Mouse (Mus musculus) heart, postnatal 4 days (tissue): ENCODE measurements around the gene Serpina3k. TPM values are rescaled to one million over a fixed set of nuclear protein-coding genes. Genes with fewer than 3 reads are reported as not detected.
"Not testable (repeated sequence)": the region's sequence is repeated elsewhere in the genome, so short reads cannot be mapped to it uniquely, and the experiment has no call there.

ENCODE experiments used
- DNase-seq: peaks from one replicate; pipeline ENCODE4 v3.0.0; 2021
- total RNA-seq, 2 experiments: library from RNA; stranded (reverse); gene quantifications; 2 replicates each; pipeline ENCODE4 v1.2.3; 2021

Serpina3k gene
- total RNA-seq = under 1 TPM in 1 of 2 experiments, not detected in 1; 0.12 TPM

DNA sequence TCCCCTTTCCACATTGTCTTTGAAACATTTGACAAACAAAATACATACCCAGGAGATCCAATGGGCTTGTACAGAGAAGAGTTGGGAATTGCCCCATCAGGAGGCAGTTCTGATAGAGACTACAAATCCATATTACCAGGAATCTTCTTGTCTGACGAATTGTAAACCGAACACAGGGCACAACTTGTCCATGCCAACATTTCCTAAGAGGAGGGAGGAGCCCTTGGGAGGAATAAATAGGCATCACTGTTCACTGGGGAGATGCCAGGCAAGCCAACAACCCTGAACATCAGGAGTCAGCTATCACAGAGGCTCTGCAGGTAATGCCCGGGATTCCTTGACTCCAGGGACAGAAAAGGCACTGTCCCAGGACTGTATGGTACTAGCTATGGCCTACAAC lies at the start of gene Serpina3k, which contains the start of gene Serpina3m:
Gene Serpina3k (plus strand): TSS at position 261 of the 400 bp plus-strand sequence.
Gene Serpina3m (plus strand): TSS at position 261 of the 400 bp plus-strand sequence.
- DNase-seq = not testable (repeated sequence)

DNA sequence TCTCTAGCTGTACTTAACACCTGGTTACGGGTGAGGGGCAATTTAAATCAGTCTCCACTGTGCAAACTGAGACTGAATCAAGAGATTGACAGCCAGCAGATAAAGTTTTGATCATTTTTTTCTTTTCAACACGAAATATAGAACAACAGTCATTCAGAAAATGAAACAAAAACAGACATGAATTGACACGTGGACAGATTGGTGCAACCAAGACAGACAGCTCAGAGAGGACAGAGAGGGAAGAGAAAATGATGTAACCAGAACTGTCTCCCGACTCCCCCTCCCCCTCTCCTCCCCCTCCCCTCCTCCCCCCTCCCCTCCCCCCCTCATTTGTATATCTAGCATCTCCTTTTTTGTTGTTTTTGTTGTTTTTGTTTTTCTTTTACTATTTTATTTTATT lies 48.4 kb upstream of the Serpina3k start:
- DNase-seq = no peak

GRCm38 (mm10) chr12:104293963-104294362 lies 44.3 kb upstream of the Serpina3k start:
- DNase-seq = no peak

GRCm38 (mm10) chr12:104298049-104298448 lies 40.2 kb upstream of the Serpina3k start:
- DNase-seq = no peak

- no peak for DNase-seq
Observed at GRCm38 (mm10) chr12:104305991-104306390, 32.3 kb upstream of the Serpina3k start.

DNA sequence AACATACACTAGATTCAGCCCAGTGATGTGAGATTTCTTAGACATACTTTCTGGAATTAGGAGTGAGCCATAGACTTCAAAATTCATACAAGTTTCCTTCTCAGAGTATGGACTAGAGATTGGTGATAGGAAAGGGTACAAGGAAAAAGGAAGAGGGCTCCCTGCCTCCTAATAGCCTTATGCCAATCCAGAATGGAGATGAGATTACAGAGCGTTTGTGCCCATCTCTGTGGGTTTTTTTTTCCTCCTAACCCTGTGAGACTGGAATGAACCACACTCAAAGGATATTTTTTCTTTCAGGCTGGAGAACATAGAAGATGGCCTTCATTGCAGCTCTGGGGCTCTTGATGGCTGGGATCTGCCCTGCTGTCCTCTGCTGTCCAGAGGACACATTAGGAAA lies 24.0 kb upstream of the Serpina3k start, which contains the start of gene Serpina3j:
Gene Serpina3j (plus strand): TSS at position 301 of the 400 bp plus-strand sequence.
- no peak for DNase-seq

DNA sequence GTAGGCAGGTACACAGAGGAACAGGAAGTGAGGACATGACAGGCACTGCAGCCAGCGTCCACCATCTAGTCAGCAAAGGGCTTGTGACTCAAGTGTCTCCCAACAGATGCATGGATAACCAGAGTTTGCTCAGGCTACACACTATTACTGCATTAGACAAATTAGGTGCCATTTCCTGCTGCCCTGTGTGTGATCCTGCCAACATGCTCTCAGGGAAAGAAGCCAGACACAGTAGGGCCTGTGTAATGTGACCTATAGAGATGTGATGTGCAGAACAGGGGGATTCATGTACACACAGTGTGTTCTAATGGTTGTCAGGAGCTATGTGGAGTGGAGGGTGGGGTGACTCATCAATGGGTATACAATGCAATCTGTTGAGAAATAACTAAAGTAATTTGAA lies 15.8 kb upstream of the Serpina3k start:
- no peak for DNase-seq

GRCm38 (mm10) chr12:104331701-104332100 lies 6.6 kb upstream of the Serpina3k start:
- no peak for DNase-seq

DNA sequence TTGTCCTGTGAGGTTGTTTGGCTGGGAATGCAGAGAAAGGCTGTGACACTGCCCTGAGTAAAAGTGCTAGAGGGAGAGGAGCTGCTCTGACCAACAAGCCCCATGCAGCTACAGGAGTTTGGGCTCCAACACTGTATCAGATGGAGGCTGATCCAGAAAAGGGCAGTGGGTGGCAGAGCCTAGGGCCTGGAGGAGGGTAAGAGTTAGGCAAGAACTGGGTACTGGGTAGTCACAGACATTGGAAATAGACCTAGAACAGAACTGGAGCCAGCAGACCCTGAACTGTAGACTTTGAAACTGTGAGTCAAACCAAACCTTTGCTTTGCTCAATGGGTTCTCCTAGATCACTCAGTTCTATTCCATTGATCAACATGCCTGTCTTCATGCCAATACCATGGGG lies 1.4 kb upstream of the Serpina3k start:
- DNase-seq = not testable (repeated sequence)

GRCm38 (mm10) chr12:104338705-104339104 lies 419 bp downstream of the Serpina3k start:
- DNase-seq = no peak

DNA sequence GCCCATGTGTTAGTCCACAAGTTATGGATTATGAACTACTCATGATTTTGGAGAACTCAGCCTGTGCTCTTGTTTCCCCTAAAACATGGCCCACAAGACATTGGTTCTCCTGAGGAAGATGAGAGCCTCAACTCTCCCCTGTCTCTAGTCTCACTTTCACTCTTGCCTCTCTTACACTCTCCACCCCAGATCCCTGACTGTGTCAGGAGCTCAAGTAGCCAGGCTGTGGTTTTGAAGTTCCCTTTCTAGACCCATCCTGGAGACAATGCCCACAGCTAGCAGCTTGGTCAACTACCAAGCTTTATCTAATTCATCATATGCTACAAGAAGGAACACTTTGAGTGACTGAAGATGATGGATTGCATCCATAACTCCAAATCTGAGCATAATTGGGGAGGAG lies 4.2 kb downstream of the Serpina3k start:
- not testable (repeated sequence) for DNase-seq

GRCm38 (mm10) chr12:104345181-104345580 lies 6.9 kb downstream of the Serpina3k start:
- DNase-seq = no peak

DNA sequence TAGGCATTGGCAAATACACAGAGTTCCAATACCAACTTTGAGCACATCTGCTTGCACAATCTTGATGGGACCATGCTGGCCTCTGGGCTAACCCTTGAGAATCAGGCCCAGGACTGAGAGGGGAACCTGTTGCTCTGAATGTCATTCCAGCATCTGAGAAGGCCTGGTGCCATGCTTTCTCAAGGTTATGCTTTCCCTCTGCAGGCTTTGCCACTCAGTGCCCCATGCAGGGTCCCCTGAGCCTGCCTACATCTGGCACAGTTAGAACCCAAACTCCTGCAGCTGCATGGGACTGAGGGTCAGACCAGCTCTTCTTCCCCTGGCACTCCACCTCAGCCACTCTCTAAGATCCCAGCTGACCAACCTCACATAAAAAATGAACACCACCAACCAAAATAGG lies 7.4 kb downstream of the Serpina3k start:
- no peak for DNase-seq

DNA sequence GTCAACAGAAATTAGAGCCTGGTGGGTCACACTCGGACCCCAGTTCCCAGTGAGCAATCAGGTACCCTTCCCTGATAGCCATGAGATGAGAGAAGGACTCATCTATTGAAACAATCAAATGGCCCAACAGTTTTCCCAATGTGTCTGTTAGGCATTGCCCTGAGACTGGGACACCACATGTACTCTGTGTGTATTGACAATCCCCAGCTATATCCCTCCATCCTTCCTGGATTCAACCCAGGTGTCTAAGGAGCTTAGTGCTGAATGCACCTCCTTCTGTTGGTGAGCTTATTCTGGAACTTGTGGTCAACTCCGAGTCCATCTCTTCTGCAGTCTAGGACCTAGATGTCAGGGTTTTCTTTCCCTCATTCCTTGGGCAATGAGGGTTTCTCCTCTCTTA lies 8.8 kb downstream of the Serpina3k start:
- no peak for DNase-seq

DNA sequence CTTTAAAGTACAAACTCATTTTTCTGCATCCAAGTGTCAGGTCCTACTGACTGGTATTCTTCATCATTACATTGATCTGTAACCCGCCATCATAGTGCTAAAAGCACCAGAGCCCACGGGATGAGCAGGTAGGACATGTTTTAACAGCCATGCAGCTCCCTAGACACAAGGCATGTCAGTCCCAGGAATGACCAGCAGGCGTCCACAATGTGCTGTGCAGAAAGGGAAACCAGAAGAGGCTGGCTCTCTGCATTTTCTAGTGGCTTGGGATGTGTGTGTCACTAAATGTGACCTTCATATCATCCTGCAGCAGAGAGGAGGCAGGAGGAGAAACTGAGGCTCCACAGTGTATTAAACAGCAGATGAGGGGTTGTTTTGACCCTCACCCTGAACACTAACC lies 13.5 kb downstream of the Serpina3k start:
- DNase-seq = peak; percentile 54

- no peak for DNase-seq
Observed at GRCm38 (mm10) chr12:104356006-104356405, 17.7 kb downstream of the Serpina3k start.

DNA sequence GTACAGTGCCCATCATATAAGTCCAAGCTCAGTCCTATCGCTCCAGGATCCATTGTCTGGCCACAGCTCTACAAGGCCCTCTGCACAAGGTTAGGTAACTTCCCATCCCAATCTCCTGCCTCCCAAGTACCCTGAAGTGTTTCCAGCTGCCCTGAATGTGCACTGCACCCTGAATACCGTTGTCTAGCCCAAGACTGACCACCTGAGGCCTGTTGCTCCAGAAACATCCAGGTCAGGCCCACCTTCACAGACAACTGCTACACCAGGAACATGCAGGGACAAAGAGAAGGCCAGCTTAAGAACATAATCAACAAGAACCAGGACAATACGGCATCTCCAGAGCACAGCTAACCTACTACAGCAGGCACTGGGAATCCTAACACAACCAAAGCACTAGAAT lies 31.7 kb downstream of the Serpina3k start:
- no peak for DNase-seq

- not testable (repeated sequence) for DNase-seq
Observed at GRCm38 (mm10) chr12:104377179-104377578, 38.9 kb downstream of the Serpina3k start.

- not testable (repeated sequence) for DNase-seq
Observed at GRCm38 (mm10) chr12:104378351-104378750, 40.1 kb downstream of the Serpina3k start.

DNA sequence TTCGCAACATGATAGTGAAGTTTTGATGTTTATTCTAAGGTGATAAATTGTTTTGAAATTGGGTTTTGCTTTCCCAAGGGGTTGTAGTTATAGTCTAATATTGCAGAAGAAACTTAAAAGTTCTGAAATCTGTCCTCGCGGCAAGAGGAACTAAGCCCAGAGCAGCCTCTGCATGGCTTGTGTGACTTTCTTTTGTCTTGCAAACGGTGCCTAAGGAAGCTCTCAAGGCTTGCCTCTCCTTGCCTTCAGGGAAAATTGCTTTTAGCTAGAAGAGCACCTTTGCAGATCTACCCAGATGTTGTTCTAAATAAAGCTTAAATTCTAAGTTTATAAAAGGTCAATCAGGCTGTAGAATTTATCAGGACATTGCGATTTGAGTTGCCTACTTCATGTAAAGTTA lies 40.5 kb downstream of the Serpina3k start:
- DNase-seq = not testable (repeated sequence)

GRCm38 (mm10) chr12:104379856-104380255 lies 41.6 kb downstream of the Serpina3k start:
- no peak for DNase-seq

DNA sequence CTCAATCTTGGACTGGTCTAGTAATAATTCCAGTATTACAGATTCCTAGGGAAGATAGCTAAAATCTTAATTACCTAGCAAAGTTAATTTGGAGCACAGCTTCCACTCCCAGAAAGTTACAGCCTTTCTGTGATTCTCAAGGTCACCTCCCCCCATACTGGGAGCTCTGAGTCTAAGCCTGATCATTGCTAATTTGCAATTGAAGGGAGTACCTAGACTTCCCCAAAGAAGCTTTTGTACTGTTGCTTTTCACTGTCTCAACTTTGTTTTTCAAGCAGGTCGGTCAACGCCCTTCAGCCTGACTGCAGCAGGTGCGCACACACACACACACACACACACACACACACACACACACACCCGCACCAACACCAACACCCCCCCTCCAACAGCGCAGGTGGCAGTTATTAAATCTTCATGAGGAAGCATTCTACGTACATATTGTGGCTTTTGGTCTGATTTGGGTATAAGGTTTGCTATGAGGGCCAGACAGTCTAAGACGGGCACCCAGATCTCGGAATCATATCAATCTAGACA lies 42.9 kb downstream of the Serpina3k start:
- DNase-seq = not testable (repeated sequence)

DNA sequence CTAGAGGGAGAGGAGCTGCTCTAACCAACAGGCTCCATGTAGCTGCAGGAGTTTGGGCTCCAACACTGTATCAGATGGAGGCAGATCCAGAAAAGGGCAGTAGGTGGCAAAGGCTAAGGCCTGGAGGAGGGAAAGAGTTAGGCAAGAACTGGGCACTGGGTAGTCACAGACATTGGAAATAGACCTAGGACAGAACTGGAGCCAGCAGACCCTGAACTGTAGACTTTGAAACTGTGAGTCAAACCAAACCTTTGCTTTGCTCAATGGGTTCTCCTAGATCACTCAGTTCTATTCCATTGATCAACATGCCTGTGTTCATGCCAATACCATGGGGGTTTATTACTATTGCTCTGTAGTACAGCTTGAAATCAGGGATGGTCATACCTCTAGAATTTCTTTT lies 47.7 kb downstream of the Serpina3k start:
- not testable (repeated sequence) for DNase-seq

DNA sequence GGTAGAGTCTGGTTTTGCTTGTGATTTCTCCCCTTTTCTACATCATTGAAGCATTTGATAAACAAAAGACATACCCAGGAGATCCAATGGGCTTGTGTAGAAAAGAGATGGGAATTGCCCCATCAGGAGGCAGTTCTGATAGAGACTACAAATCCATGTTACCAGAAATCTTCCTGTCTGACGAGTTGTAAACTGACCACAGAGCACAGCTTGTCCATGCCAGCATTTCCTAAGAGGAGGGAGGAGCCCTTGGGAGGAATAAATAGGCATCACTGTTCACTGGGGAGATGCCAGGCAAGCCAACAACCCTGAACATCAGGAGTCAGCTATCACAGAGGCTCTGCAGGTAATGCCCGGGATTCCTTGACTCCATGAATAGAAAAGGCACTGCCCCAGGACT lies 48.6 kb downstream of the Serpina3k start:
- not testable (repeated sequence) for DNase-seq

DNA sequence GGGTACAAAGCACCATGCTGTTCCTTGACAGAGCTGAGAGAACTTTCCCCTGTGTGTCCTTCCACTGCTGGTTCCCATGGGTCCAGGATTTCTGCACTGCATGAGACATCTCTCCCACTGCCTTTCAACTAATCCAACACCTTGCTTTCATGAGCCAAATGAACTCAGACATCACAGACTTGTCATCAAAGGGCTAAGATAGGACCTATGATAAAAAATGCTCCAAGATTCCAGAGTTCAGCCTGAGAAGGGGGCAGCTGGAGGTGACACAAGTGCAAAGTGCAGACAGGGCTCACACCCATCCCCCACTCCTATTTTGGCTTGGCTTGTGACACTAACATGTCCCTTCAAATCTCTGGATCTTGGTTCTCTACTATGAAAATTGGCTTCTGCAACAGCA lies 50.2 kb downstream of the Serpina3k start:
- DNase-seq = no peak
